Mouse (Mus musculus) gastrocnemius, adult 8-10 months (tissue): ENCODE results near the gene Pigw. TPM values are rescaled to one million over a fixed set of nuclear protein-coding genes. Genes with fewer than 3 reads are reported as not detected.

Source experiments
- microRNA-seq: library from miRNA; unstranded; fragments of <30 nt; microRNA quantifications from one replicate; pipeline ENCODE4 v1.2.0, GENCODE M21; 2022
- total RNA-seq, 4 experiments: library from RNA; stranded (reverse); gene quantifications; 2 replicates each; pipeline ENCODE4 v1.2.4; 2022

Pigw gene
- total RNA-seq, 4 experiments from 2014 or later = 6.0 to 6.9 (median 6.2) TPM

Small RNA genes lying within 50 kb of the gene (microRNA-seq; reads per million reads assigned to microRNA genes)
- gene Gm23564 = not detected

Other genes starting within 250 kb of the Pigw start
- gene Mrm1, start 60.8 kb downstream of the Pigw start, total RNA-seq = 10 to 100 TPM in 1 of 4 experiments, 1 to 10 TPM in 3; 4.5 to 11.4 (median 8.4) TPM
- gene Dhrs11, start 51.3 kb downstream of the Pigw start, total RNA-seq = 10 to 100 TPM; 21.8 to 33.6 (median 26.3) TPM
- 10 to 100 TPM; 31.1 to 45.3 (median 33.5) TPM for gene Ggnbp2, start 9.5 kb downstream of the Pigw start, total RNA-seq
- gene Myo19, start 137 bp downstream of the Pigw start, total RNA-seq = 1 to 10 TPM; 1.2 to 1.9 (median 1.6) TPM
- gene Znhit3, start 36.1 kb upstream of the Pigw start, total RNA-seq = 10 to 100 TPM; 12.3 to 17.5 (median 14.7) TPM
- gene Car4, start 77.5 kb upstream of the Pigw start, total RNA-seq = 1 to 10 TPM; 3.4 to 8.8 (median 7.0) TPM